Mouse (Mus musculus): ENCODE measurements around the gene Zfp536.

DNA sequence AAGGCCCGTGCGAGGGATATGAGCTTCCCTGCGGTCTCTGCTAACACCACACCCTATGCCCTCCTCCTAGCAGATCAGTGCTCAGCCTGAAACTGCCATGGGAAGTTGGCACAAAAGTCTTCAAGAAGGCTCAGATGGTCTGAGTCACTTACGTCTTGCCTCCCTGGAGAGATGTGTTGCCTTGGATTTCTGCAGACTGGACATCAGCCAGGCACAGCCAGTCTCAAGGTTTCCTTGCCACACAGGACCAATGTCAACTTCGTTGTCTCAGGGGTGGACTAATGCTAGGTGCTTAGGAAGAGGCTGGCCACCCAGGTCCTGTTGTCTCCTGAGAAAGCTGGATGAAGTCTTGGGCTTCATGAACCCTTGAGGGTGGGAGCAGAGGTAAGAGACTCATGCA lies 14.6 kb downstream of the Zfp536 start:
- TF ChIP-seq CTCF (IDR thresholded peaks at IDR 0.05; ENCODE audit: low read depth) (no peak), EP300 (IDR thresholded peaks at IDR 0.05; ENCODE audit: low read depth) (no peak)

Data from heart, postnatal 0 days (tissue).